Mouse (Mus musculus): ENCODE data around the gene Vmo1. TPM values are rescaled to one million over a fixed set of nuclear protein-coding genes. Genes with fewer than 3 reads are reported as not detected.
A peak's percentile ranks its signal among the peaks of the same experiment; 100 is the strongest.
"Not testable (repeated sequence)": the region's sequence is repeated elsewhere in the genome, so short reads cannot be mapped to it uniquely, and the experiment has no call there.

Vmo1 gene
- polyA plus RNA-seq, 1 experiment from 2014 or later, result 0.55 TPM

DNA sequence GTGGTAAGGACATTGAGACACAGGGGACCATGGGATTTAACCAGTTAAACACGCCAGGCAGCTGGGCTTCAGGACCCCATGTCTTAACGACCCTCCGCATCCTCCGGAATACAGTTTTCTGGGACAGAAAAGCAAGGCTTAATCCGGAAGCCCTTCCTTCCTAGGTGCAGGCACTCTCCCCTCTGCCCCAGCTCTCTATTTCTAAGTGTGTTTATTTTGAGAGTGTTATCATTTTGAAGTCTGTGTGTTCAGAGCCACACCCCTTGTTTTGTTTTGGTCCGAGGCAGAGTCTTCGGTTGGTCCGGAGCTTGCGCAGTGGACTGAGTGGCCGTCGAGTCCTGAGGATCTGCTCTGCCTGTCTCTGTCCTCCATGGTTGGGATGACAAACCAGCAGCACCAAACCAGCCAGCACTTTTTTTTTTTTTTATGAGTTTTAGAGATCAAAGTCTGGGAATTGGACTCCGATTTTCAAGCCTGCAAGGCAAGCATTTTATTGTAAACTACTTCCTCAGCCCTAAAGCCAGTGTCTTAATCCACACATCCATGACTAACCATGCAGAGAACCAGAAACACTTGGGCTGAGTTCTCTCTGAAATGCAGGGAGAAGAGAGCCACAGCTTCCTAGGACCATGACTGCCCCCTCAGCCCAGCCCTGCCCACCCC, 39.4 kb downstream of the Vmo1 start:
- Histone ChIP-seq H3K27ac (replicated peaks; ENCODE audit: low read depth, low read length) (no peak overlapping the region), H3K4me1 (ENCODE audit: control insufficient read depth, insufficient read depth, low read length) (no peaks in the 10 kb centered on the region), H3K36me3 (ENCODE audit: control insufficient read depth, insufficient read depth, low read length) (no peaks in the 10 kb centered on the region), H3K4me2 (ENCODE audit: low read depth, severe bottlenecking) (no peak overlapping the region), H3K9ac (ENCODE audit: low read length) (no peak overlapping the region), H3K4me3 (ENCODE audit: low read depth, low read length) (no peak overlapping the region), H3K27me3 (ENCODE audit: control insufficient read depth, insufficient read depth, low read length) (no peaks in the 10 kb centered on the region), H3K9me3 (ENCODE audit: control insufficient read depth, low read length) (no peaks in the 10 kb centered on the region)
- ATAC-seq (ENCODE audit: insufficient number of reproducible peaks, low FRiP score, low TSS enrichment, low read depth) (no peak), DNase-seq (ENCODE audit: low spot score) (no peak)
- 81% methylated on average over 12 of the region's 12 CpGs for WGBS

DNA sequence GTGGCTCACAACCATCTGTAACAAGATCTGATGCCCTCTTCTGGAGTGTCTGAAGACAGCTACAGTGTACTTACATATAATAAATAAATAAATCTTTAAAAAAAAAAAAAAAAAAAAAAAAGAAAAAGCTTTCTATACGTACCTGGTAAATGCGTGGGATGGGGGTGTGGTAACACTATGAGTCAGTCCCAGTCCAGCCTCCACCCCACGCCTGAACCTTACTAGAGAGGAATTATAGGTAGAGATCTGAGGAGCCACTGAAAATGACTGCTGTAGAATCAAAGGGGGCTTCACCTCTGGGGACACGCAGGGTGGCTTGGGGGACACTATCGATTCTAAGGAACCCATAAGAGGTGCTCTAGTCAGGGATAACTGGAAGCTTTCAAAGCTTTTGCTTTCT, 41.1 kb downstream of the Vmo1 start:
- 89% methylated on average over 5 of the region's 5 CpGs for WGBS
- not testable (repeated sequence) for H3K27ac ChIP-seq (replicated peaks; ENCODE audit: low read depth, low read length); H3K9me3 ChIP-seq (ENCODE audit: control insufficient read depth, low read length); DNase-seq (ENCODE audit: low spot score); H3K4me1 ChIP-seq (ENCODE audit: control insufficient read depth, insufficient read depth, low read length); H3K27me3 ChIP-seq (ENCODE audit: control insufficient read depth, insufficient read depth, low read length); H3K36me3 ChIP-seq (ENCODE audit: control insufficient read depth, insufficient read depth, low read length); H3K4me3 ChIP-seq (ENCODE audit: low read depth, low read length); ATAC-seq (ENCODE audit: insufficient number of reproducible peaks, low FRiP score, low TSS enrichment, low read depth); H3K4me2 ChIP-seq (ENCODE audit: low read depth, severe bottlenecking); H3K9ac ChIP-seq (ENCODE audit: low read length)

DNA sequence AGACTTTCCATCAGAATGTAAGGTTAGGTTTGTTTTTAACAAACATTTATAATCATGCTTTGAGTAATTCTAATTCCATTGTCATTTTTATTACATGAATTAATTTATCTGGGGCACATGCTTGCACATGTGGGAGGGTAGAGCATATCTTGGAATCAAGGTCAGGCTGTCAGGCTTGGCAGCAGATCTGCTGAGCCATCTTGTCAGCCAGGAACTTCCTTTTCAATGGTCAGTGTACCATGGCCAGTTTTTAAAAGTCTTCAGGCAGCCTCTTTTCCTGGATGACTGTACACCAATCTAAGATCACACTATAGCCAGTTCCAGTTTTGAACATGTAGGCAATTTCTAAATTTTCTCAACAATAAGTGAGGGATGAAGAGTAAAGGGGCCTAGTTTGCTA, 41.7 kb downstream of the Vmo1 start:
- no peak for DNase-seq (ENCODE audit: low spot score)
- Histone ChIP-seq H3K27me3 (ENCODE audit: control insufficient read depth, insufficient read depth, low read length) (no peaks in the 10 kb centered on the region), H3K9ac (ENCODE audit: low read length) (no peak overlapping the region), H3K4me1 (ENCODE audit: control insufficient read depth, insufficient read depth, low read length) (no peaks in the 10 kb centered on the region), H3K9me3 (ENCODE audit: control insufficient read depth, low read length) (no peaks in the 10 kb centered on the region), H3K27ac (replicated peaks; ENCODE audit: low read depth, low read length) (no peak overlapping the region), H3K36me3 (ENCODE audit: control insufficient read depth, insufficient read depth, low read length) (no peaks in the 10 kb centered on the region), H3K4me2 (ENCODE audit: low read depth, severe bottlenecking) (no peak overlapping the region), H3K4me3 (ENCODE audit: low read depth, low read length) (no peak overlapping the region)
- ATAC-seq (ENCODE audit: insufficient number of reproducible peaks, low FRiP score, low TSS enrichment, low read depth), result no peak

DNA sequence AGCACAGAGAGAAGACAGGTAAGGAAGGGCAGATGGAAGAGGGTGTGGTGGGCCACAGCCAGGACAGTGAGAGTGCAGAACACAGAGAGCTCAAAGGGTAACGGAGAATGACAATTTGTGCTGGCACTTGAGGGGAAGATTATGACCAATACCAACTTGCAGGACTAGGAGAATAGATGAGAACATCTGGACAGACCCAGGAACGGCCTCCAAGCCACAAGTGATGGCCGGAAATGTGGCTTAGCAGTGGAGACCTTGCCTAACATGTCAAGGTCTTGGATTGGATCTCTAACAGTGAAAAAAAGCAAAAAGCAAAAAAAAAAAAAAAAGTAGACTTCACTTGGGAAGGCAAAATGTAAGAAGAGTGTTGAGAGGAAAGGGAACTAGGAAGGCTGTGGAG, 44.7 kb downstream of the Vmo1 start:
- Histone ChIP-seq H3K36me3 (ENCODE audit: control insufficient read depth, insufficient read depth, low read length) (no peaks in the 10 kb centered on the region), H3K27ac (replicated peaks; ENCODE audit: low read depth, low read length) (no peak overlapping the region), H3K27me3 (ENCODE audit: control insufficient read depth, insufficient read depth, low read length) (peaks cover 23% of the 10 kb centered on the region), H3K4me1 (ENCODE audit: control insufficient read depth, insufficient read depth, low read length) (0 out of 2 replicates have a peak, but pooled peaks cover 4% of the 10 kb centered on the region), H3K4me3 (ENCODE audit: low read depth, low read length) (no peak overlapping the region), H3K9ac (ENCODE audit: low read length) (no peak overlapping the region), H3K9me3 (ENCODE audit: control insufficient read depth, low read length) (no peaks in the 10 kb centered on the region), H3K4me2 (ENCODE audit: low read depth, severe bottlenecking) (no peak overlapping the region)
- WGBS, result 87% methylated on average over 3 of the region's 3 CpGs
- no peak for DNase-seq (ENCODE audit: low spot score)
- no peak for ATAC-seq (ENCODE audit: insufficient number of reproducible peaks, low FRiP score, low TSS enrichment, low read depth)

DNA sequence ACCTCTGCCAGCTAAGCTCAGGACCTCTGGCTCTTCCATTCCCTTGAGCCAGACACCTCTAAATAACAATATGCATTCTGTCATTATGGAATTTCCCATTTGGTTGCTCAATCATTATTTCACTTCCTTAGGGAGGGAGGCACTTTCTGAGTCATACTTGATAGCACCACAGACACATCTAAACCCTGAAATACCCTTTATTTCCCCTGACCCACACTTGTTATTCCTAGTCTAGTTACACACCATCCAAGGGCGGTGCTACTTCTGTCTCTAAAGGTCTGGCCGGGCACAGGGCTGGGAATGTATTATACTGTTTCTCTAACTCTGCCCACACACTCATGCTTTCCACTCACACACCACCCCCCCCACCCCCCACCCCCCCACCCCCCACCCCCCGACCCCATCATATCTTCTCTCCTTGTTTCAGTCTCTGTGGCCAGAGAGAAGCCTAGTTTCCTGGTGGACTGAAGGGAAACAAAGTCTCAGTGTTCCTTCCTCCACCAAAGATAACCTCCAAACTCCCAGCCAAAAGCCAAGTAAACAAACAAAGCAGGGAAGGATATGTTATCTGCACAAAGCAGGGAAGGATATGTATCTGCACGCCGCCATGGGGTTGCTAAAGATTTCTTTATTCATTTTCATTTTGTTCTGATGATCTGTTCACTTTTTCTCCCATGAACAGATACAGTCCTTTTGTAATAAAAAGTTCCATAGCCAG, 46.4 kb downstream of the Vmo1 start:
- no peak for ATAC-seq (ENCODE audit: insufficient number of reproducible peaks, low FRiP score, low TSS enrichment, low read depth)
- 88% methylated on average over 5 of the region's 5 CpGs for WGBS
- H3K27me3 ChIP-seq (ENCODE audit: control insufficient read depth, insufficient read depth, low read length), result peaks cover 31% of the 10 kb centered on the region

DNA sequence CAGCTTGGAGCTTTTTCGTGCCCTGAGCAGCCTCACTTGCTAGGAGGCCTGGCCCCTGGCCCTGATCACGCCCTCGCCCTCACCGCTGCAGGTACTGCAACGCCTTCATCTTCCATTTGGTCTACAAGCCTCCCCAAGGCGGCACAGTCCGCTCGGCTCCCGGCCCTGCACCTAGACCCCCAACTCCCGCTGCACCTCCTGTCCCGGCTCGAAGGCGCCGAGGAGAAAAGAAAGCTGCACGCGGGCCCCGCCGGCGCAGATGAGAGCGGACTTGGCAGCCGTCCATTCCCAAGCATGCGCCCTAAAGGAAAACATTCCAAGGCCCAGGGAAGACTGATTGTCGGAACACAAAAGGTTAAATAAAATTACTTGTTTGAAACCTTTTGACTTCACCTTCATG, 48.6 kb downstream of the Vmo1 start:
- Histone ChIP-seq H3K4me3 (ENCODE audit: low read depth, low read length) (peak overlapping the region; percentile 14; the same call in 1 of the 2 replicates), H3K9me3 (ENCODE audit: control insufficient read depth, low read length) (no peaks in the 10 kb centered on the region), H3K4me2 (ENCODE audit: low read depth, severe bottlenecking) (peak overlapping the region; percentile 22; the same call in 1 of the 2 replicates), H3K9ac (ENCODE audit: low read length) (peak overlapping the region; percentile 34), H3K36me3 (ENCODE audit: control insufficient read depth, insufficient read depth, low read length) (no peaks in the 10 kb centered on the region), H3K27ac (replicated peaks; ENCODE audit: low read depth, low read length) (no peak overlapping the region), H3K4me1 (ENCODE audit: control insufficient read depth, insufficient read depth, low read length) (0 out of 2 replicates have a peak, but pooled peaks cover 4% of the 10 kb centered on the region), H3K27me3 (ENCODE audit: control insufficient read depth, insufficient read depth, low read length) (peaks cover 34% of the 10 kb centered on the region)
- DNase-seq (ENCODE audit: low spot score) (peak; percentile 34), ATAC-seq (ENCODE audit: insufficient number of reproducible peaks, low FRiP score, low TSS enrichment, low read depth) (no peak)
- 11% methylated on average over 23 of the region's 23 CpGs for WGBS

More for the DNA sequence above, 46.4 kb downstream of the Vmo1 start:
- no peak overlapping the region for H3K4me2 ChIP-seq (ENCODE audit: low read depth, severe bottlenecking)
- H3K4me3 ChIP-seq (ENCODE audit: low read depth, low read length), result no peak overlapping the region
- H3K36me3 ChIP-seq (ENCODE audit: control insufficient read depth, insufficient read depth, low read length), result no peaks in the 10 kb centered on the region
- H3K9ac ChIP-seq (ENCODE audit: low read length), result no peak overlapping the region
- DNase-seq (ENCODE audit: low spot score), result no peak
- H3K27ac ChIP-seq (replicated peaks; ENCODE audit: low read depth, low read length), result no peak overlapping the region
- H3K9me3 ChIP-seq (ENCODE audit: control insufficient read depth, low read length), result no peaks in the 10 kb centered on the region
- 0 out of 2 replicates have a peak, but pooled peaks cover 4% of the 10 kb centered on the region for H3K4me1 ChIP-seq (ENCODE audit: control insufficient read depth, insufficient read depth, low read length)

DNA sequence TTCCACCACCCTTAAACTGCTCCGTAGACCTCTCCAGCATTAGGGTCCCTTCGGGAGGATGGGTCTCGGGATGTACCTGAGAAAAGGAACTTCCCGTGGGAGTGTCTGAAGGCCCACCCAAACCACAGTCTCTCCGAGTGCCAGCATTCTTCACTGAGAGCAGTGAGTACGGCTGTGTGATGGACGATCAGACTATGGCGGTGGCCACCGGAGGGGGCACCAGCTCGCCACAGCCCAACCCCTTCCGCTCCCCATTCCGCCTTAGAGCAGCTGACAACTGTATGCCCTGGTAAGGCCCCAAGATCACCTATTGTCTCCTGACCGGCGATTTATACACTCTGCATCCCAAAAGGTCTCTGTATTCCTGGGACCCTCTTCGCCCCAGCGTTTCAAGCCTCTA, 49.2 kb downstream of the Vmo1 start:
- H3K4me2 ChIP-seq (ENCODE audit: low read depth, severe bottlenecking), result peak overlapping the region; percentile 22; the same call in 1 of the 2 replicates
- no peaks in the 10 kb centered on the region for H3K36me3 ChIP-seq (ENCODE audit: control insufficient read depth, insufficient read depth, low read length)
- ATAC-seq (ENCODE audit: insufficient number of reproducible peaks, low FRiP score, low TSS enrichment, low read depth), result no peak
- no peaks in the 10 kb centered on the region for H3K9me3 ChIP-seq (ENCODE audit: control insufficient read depth, low read length)
- H3K27ac ChIP-seq (replicated peaks; ENCODE audit: low read depth, low read length), result no peak overlapping the region
- 26% methylated on average over 16 of the region's 16 CpGs for WGBS
- H3K9ac ChIP-seq (ENCODE audit: low read length), result no peak overlapping the region
- peak; percentile 29 for DNase-seq (ENCODE audit: low spot score)
- peak overlapping the region; percentile 14; the same call in 1 of the 2 replicates for H3K4me3 ChIP-seq (ENCODE audit: low read depth, low read length)
- 0 out of 2 replicates have a peak, but pooled peaks cover 4% of the 10 kb centered on the region for H3K4me1 ChIP-seq (ENCODE audit: control insufficient read depth, insufficient read depth, low read length)
- peaks cover 40% of the 10 kb centered on the region for H3K27me3 ChIP-seq (ENCODE audit: control insufficient read depth, insufficient read depth, low read length)

DNA sequence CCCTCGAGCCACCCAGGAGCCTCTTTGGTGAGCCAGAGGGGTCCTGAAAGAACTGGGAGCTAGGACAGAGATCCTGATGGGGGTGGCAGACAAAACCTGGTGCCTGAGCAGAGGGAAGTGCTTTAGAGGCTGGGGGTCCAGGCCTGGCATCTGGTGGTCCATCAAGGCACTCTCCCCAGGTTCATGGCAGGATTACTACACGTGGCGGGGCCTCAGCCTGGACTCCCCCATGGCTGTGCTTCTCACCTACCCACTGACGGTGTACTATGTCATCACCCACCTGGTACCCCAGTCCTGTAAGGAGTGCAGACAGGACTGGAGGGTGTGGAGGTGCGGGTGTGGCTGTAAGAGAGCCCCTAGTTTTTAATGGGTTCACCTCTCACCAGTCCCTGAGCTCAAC, 50.4 kb downstream of the Vmo1 start:
- Histone ChIP-seq H3K36me3 (ENCODE audit: control insufficient read depth, insufficient read depth, low read length) (no peaks in the 10 kb centered on the region), H3K4me1 (ENCODE audit: control insufficient read depth, insufficient read depth, low read length) (0 out of 2 replicates have a peak, but pooled peaks cover 4% of the 10 kb centered on the region), H3K27me3 (ENCODE audit: control insufficient read depth, insufficient read depth, low read length) (peaks cover 49% of the 10 kb centered on the region), H3K9ac (ENCODE audit: low read length) (no peak overlapping the region), H3K4me2 (ENCODE audit: low read depth, severe bottlenecking) (no peak overlapping the region), H3K9me3 (ENCODE audit: control insufficient read depth, low read length) (no peaks in the 10 kb centered on the region), H3K4me3 (ENCODE audit: low read depth, low read length) (no peak overlapping the region), H3K27ac (replicated peaks; ENCODE audit: low read depth, low read length) (no peak overlapping the region)
- no peak for ATAC-seq (ENCODE audit: insufficient number of reproducible peaks, low FRiP score, low TSS enrichment, low read depth)
- no peak for DNase-seq (ENCODE audit: low spot score)
- WGBS, result 75% methylated on average over 5 of the region's 5 CpGs

Measured in limb, embryonic 11.5 days (tissue).